Mouse (Mus musculus) neural tube, embryonic 15.5 days (tissue): ENCODE measurements at regions not wholly inside any gene's neighbourhood (a gene's known extent, or its start where the extent isn't known, plus 50 kb on each side); places are given as distances from the start of the nearest gene placed in this dataset.
A peak's percentile ranks its signal among the peaks of the same experiment; 100 is the strongest.

Source experiments
- ATAC-seq: fragments of 200-750 bp; cut with Nextera tagmentation; 2 replicates; pipeline ENCODE4 v1.8.0; 2017; ENCODE audit warnings: mild to moderate bottlenecking, moderate TSS enrichment, moderate library complexity; ENCODE audit not compliant: low FRiP score
- H3K27ac ChIP-seq: fragments of 300-500 bp; sonication (generic); replicated peaks from 2 replicates; pipeline ENCODE4 v1.5.1; 2015; ENCODE audit warnings: mild to moderate bottlenecking, inconsistent platforms
- H3K27me3 ChIP-seq: fragments of 300-500 bp; sonication (generic); replicated peaks from 2 replicates; pipeline ENCODE4 v1.6.1; 2015; ENCODE audit warnings: inconsistent platforms
- H3K36me3 ChIP-seq: fragments of 300-500 bp; sonication (generic); 2 replicates; pipeline ENCODE4 v1.6.1; 2015; ENCODE audit warnings: inconsistent platforms
- H3K4me1 ChIP-seq: fragments of 300-500 bp; sonication (generic); 2 replicates; pipeline ENCODE4 v1.6.1; 2015; ENCODE audit warnings: inconsistent platforms
- H3K4me2 ChIP-seq: fragments of 300-500 bp; sonication (generic); 2 replicates; pipeline ENCODE4 v1.6.1; 2015; ENCODE audit warnings: inconsistent platforms, mild to moderate bottlenecking, moderate library complexity
- H3K4me3 ChIP-seq: fragments of 300-500 bp; sonication (generic); replicated peaks from 2 replicates; pipeline ENCODE4 v1.5.1; 2015; ENCODE audit warnings: mild to moderate bottlenecking, inconsistent platforms
- H3K9ac ChIP-seq: fragments of 300-500 bp; sonication (generic); replicated peaks from 2 replicates; pipeline ENCODE4 v1.6.1; 2015; ENCODE audit warnings: mild to moderate bottlenecking, inconsistent platforms
- H3K9me3 ChIP-seq: fragments of 300-500 bp; sonication (generic); replicated peaks from 2 replicates; pipeline ENCODE4 v1.6.1; 2016; ENCODE audit warnings: inconsistent platforms
- WGBS: fragments of 180-500 bp; shearing (Covaris S2); methylation state at CpG from one replicate; pipeline ENCODE4 v1.1.7; 2015; ENCODE audit warnings: mixed read lengths; 5-methylcytosine and 5-hydroxymethylcytosine counted together

DNA sequence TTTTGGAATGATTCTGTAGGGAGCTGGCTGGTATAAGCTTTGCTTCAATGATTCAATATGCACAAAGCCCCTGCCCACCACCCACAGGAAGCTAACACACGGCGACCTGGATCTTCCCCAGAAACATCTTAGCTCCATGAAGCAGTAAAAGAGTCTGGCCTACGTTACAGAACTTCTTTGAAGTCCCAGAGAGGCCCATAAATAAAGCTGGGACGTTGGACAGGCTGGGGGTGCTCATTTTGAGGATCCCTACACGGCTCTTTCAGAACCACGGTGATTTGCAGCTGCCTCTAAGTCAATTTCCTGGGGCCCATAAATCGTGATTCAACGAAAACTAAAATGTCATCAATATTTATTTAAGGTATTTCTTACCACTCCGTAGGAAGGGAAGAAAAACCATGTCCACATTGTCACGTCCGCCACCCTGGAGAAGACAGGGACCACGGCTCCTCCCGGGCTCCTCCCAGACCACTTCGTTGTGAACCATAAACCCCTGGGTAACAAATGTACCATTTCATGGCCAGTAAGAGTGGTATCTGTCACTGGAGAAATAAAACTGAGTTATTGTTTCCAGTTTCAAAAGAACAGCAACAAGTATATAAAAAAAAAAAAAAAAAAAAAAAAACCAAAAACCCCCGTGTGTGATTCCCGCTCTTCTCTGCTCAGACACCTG, 60.0 kb upstream of the Six2 start:
- H3K36me3 ChIP-seq = no peaks in the 10 kb centered on the region
- 9% methylated on average over 16 of the region's 16 CpGs for WGBS
- H3K4me2 ChIP-seq = peak overlapping the region; percentile 49
- H3K4me3 ChIP-seq = no peak overlapping the region
- H3K27ac ChIP-seq = no peak overlapping the region
- H3K27me3 ChIP-seq = peaks cover 21% of the 10 kb centered on the region
- H3K9ac ChIP-seq = no peak overlapping the region
- H3K9me3 ChIP-seq = no peaks in the 10 kb centered on the region
- H3K4me1 ChIP-seq = peaks cover 17% of the 10 kb centered on the region
- ATAC-seq = no peak
